Mouse (Mus musculus) gastrocnemius, adult 2 months (tissue): ENCODE measurements around the gene Gse1. TPM values are rescaled to one million over a fixed set of nuclear protein-coding genes. Genes with fewer than 3 reads are reported as not detected.

ENCODE experiments used
- DNase-seq: peaks from one replicate; pipeline ENCODE4 v3.0.0; 2022
- H3K27ac ChIP-seq: fragments of 200-600 bp; 2 replicates; pipeline ENCODE4 v1.8.1; 2022; ENCODE audit warnings: mild to moderate bottlenecking
- H3K4me3 ChIP-seq: fragments of 200-600 bp; 2 replicates; pipeline ENCODE4 v1.8.1; 2022; ENCODE audit warnings: mild to moderate bottlenecking, moderate library complexity
- CTCF ChIP-seq: fragments of 200-600 bp; IDR thresholded peaks from 2 replicates; pipeline ENCODE4 v1.8.1; 2022; ENCODE audit warnings: antibody characterized with exemption, mild to moderate bottlenecking, moderate library complexity
- intact Hi-C: fragments of 180-260 bp; cut with DNase I; formaldehyde crosslinking; loops from one replicate; pipeline ENCODE4 v1.15.1; 2025
- total RNA-seq, 2 experiments: library from RNA; stranded (reverse); gene quantifications; 2 replicates each; pipeline ENCODE4 v1.2.3; 2021

The Gse1 gene
- total RNA-seq, 2 experiments from 2014 or later = 26.5 to 37.3 TPM

- DNase-seq = peak; percentile 65
Measured at GRCm38 (mm10) chr8:120229574-120229916, 1.3 kb downstream of the Gse1 start.

GRCm38 (mm10) chr8:120230081-120230480 is 1.8 kb downstream of the Gse1 start:
- peak overlapping the region; percentile 84 for H3K27ac ChIP-seq
- intact Hi-C loops = loop anchor here (2.0 to 5.0 kb wide), 2 partner anchors 21 to 37 kb away; no protein-coding TSS in a partner anchor
- peak; percentile 50 for DNase-seq
- no peak for TF ChIP-seq CTCF
- H3K4me3 ChIP-seq = peak overlapping the region; percentile 83

More at GRCm38 (mm10) chr8:120229574-120229916, 1.3 kb downstream of the Gse1 start:
- no peak for TF ChIP-seq CTCF
- intact Hi-C loops = loop anchor here (5.0 kb wide), 1 partner anchor 42 kb away; no protein-coding TSS in a partner anchor
- Histone ChIP-seq H3K4me3 (peak overlapping the region; percentile 83), H3K27ac (peak overlapping the region; percentile 84)

- Histone ChIP-seq H3K4me3 (peak overlapping the region; percentile 83), H3K27ac (peak overlapping the region; percentile 84)
- intact Hi-C loops = loop anchor here (2.0 to 5.0 kb wide), 2 partner anchors 20 to 36 kb away; no protein-coding TSS in a partner anchor
- DNase-seq = peak; percentile 47
- peak; percentile 20; the same call in 1 of the 2 replicates for TF ChIP-seq CTCF
Measured at GRCm38 (mm10) chr8:120230715-120231614, 2.7 kb downstream of the Gse1 start.

GRCm38 (mm10) chr8:120231870-120232269 is 3.6 kb downstream of the Gse1 start:
- no peak for TF ChIP-seq CTCF
- peak overlapping the region; percentile 83 for H3K4me3 ChIP-seq
- H3K27ac ChIP-seq = peak overlapping the region; percentile 84
- DNase-seq = peak; percentile 74
- intact Hi-C loops = loop anchor here (2.0 to 5.0 kb wide), 2 partner anchors 19 to 35 kb away; no protein-coding TSS in a partner anchor

- peak overlapping the region; percentile 83 for H3K4me3 ChIP-seq
- TF ChIP-seq CTCF = no peak
- intact Hi-C loops = loop anchor here (5.0 kb wide), 1 partner anchor 35 kb away; no protein-coding TSS in a partner anchor
- DNase-seq = peak; percentile 26
- H3K27ac ChIP-seq = peak overlapping the region; percentile 84
Measured at GRCm38 (mm10) chr8:120232398-120232797, 4.1 kb downstream of the Gse1 start.

- TF ChIP-seq CTCF = no peak
- peak overlapping the region; percentile 83 for H3K4me3 ChIP-seq
- intact Hi-C loops = loop anchor here (5.0 kb wide), 1 partner anchor 34 kb away; no protein-coding TSS in a partner anchor
- H3K27ac ChIP-seq = peak overlapping the region; percentile 84
- DNase-seq = peak; percentile 59
Measured at GRCm38 (mm10) chr8:120232913-120233312, 4.7 kb downstream of the Gse1 start.

GRCm38 (mm10) chr8:120234457-120234856 is 6.2 kb downstream of the Gse1 start:
- peak; percentile 71 for DNase-seq
- intact Hi-C loops = loop anchor here (5.0 kb wide), 1 partner anchor 33 kb away; no protein-coding TSS in a partner anchor
- H3K4me3 ChIP-seq = peak overlapping the region; percentile 53
- peak overlapping the region; percentile 78 for H3K27ac ChIP-seq
- 0 out of 2 replicates have a peak, but pooled peaks have one; percentile 7 for TF ChIP-seq CTCF

GRCm38 (mm10) chr8:120234866-120235265 is 6.6 kb downstream of the Gse1 start:
- Histone ChIP-seq H3K4me3 (peak overlapping the region; percentile 53), H3K27ac (peak overlapping the region; percentile 78)
- intact Hi-C loops = loop anchor here (5.0 kb wide), 1 partner anchor 32 kb away; no protein-coding TSS in a partner anchor
- TF ChIP-seq CTCF = no peak
- DNase-seq = peak; percentile 85

GRCm38 (mm10) chr8:120243222-120243621 is 15.0 kb downstream of the Gse1 start:
- TF ChIP-seq CTCF = no peak
- no peak for DNase-seq
- intact Hi-C loops = loop anchor here (5.0 kb wide), 1 partner anchor 61 kb away; no protein-coding TSS in a partner anchor

GRCm38 (mm10) chr8:120243916-120244451 is 15.7 kb downstream of the Gse1 start:
- no peak for TF ChIP-seq CTCF
- Histone ChIP-seq H3K4me3 (no peak overlapping the region), H3K27ac (peak overlapping the region; percentile 82)
- DNase-seq = no peak
- intact Hi-C loops = loop anchor here (5.0 kb wide), 1 partner anchor 62 kb away; no protein-coding TSS in a partner anchor

More at GRCm38 (mm10) chr8:120243222-120243621, 15.0 kb downstream of the Gse1 start:
- Histone ChIP-seq H3K27ac (peak overlapping the region; percentile 82), H3K4me3 (no peak overlapping the region)

- peak overlapping the region; percentile 35; the same call in 1 of the 2 replicates for H3K27ac ChIP-seq
- no peak for DNase-seq
- peak; percentile 48 for TF ChIP-seq CTCF
- no peak overlapping the region for H3K4me3 ChIP-seq
- intact Hi-C loops = loop anchor here (5.0 kb wide), 1 partner anchor 62 kb away; no protein-coding TSS in a partner anchor
Measured at GRCm38 (mm10) chr8:120244553-120244952, 16.3 kb downstream of the Gse1 start.

GRCm38 (mm10) chr8:120247618-120248017 is 19.4 kb downstream of the Gse1 start:
- no peak overlapping the region for H3K4me3 ChIP-seq
- peak overlapping the region; percentile 94 for H3K27ac ChIP-seq
- TF ChIP-seq CTCF = peak; percentile 66
- DNase-seq = no peak
- intact Hi-C loops = no loop called here

GRCm38 (mm10) chr8:120248031-120248430 is 19.8 kb downstream of the Gse1 start:
- H3K27ac ChIP-seq = peak overlapping the region; percentile 94
- H3K4me3 ChIP-seq = no peak overlapping the region
- no peak for TF ChIP-seq CTCF
- intact Hi-C loops = no loop called here
- no peak for DNase-seq
